Mouse (Mus musculus): Measurements from ENCODE around the gene Capn8.
A peak's percentile ranks its signal among the peaks of the same experiment; 100 is the strongest.

The Capn8 gene

GRCm38 (mm10) chr1:182664841-182665240 is 100.0 kb downstream of the Capn8 start:
- Histone ChIP-seq H3K4me1 (replicated peaks; ENCODE audit: low read depth, low read length) (peaks cover 32% of the 10 kb centered on the region), H3K36me3 (ENCODE audit: insufficient read depth, low read length) (no peaks in the 10 kb centered on the region), H3K4me3 (replicated peaks; ENCODE audit: low read length) (no peak overlapping the region), H3K27me3 (ENCODE audit: insufficient read depth, low read length) (peaks cover 33% of the 10 kb centered on the region), H3K9me3 (ENCODE audit: low read length) (peaks cover 4% of the 10 kb centered on the region; the same call in 1 of the 2 replicates)
- no peak for TF ChIP-seq NANOG (IDR thresholded peaks at IDR 0.05; ENCODE audit: borderline replicate concordance, low read length)
- no peak for TF ChIP-seq POU5F1 (IDR thresholded peaks at IDR 0.05; ENCODE audit: borderline replicate concordance, low read length)
- no peak for TF ChIP-seq CTCF (conservative IDR thresholded peaks at IDR 0.05; ENCODE audit: low read length)

GRCm38 (mm10) chr1:182667281-182667680 is 102.5 kb downstream of the Capn8 start:
- no peak for TF ChIP-seq NANOG (IDR thresholded peaks at IDR 0.05; ENCODE audit: borderline replicate concordance, low read length)
- no peak for TF ChIP-seq CTCF (conservative IDR thresholded peaks at IDR 0.05; ENCODE audit: low read length)
- TF ChIP-seq POU5F1 (IDR thresholded peaks at IDR 0.05; ENCODE audit: borderline replicate concordance, low read length) = no peak
- no peak overlapping the region for H3K4me3 ChIP-seq (replicated peaks; ENCODE audit: low read length)
- H3K27me3 ChIP-seq (ENCODE audit: insufficient read depth, low read length) = peaks cover 22% of the 10 kb centered on the region
- no peaks in the 10 kb centered on the region for H3K36me3 ChIP-seq (ENCODE audit: insufficient read depth, low read length)
- no peaks in the 10 kb centered on the region; the same call in 1 of the 2 replicates for H3K9me3 ChIP-seq (ENCODE audit: low read length)
- peaks cover 49% of the 10 kb centered on the region for H3K4me1 ChIP-seq (replicated peaks; ENCODE audit: low read depth, low read length)

- Histone ChIP-seq H3K4me3 (replicated peaks; ENCODE audit: low read length) (no peak overlapping the region), H3K36me3 (ENCODE audit: insufficient read depth, low read length) (no peaks in the 10 kb centered on the region), H3K9me3 (ENCODE audit: low read length) (peaks cover 10% of the 10 kb centered on the region), H3K4me1 (replicated peaks; ENCODE audit: low read depth, low read length) (peaks cover 54% of the 10 kb centered on the region), H3K27me3 (ENCODE audit: insufficient read depth, low read length) (peaks cover 12% of the 10 kb centered on the region; the same call in 1 of the 2 replicates)
- TF ChIP-seq POU5F1 (IDR thresholded peaks at IDR 0.05; ENCODE audit: borderline replicate concordance, low read length) (no peak), CTCF (conservative IDR thresholded peaks at IDR 0.05; ENCODE audit: low read length) (no peak), NANOG (IDR thresholded peaks at IDR 0.05; ENCODE audit: borderline replicate concordance, low read length) (no peak)
These were observed 104.9 kb downstream of the Capn8 start for GRCm38 (mm10) chr1:182669741-182670140.

- H3K4me1 ChIP-seq (replicated peaks; ENCODE audit: low read depth, low read length) = peaks cover 45% of the 10 kb centered on the region
- TF ChIP-seq NANOG (IDR thresholded peaks at IDR 0.05; ENCODE audit: borderline replicate concordance, low read length) = no peak
- TF ChIP-seq CTCF (conservative IDR thresholded peaks at IDR 0.05; ENCODE audit: low read length) = no peak
- TF ChIP-seq POU5F1 (IDR thresholded peaks at IDR 0.05; ENCODE audit: borderline replicate concordance, low read length) = no peak
These were observed 105.9 kb downstream of the Capn8 start for GRCm38 (mm10) chr1:182670563-182671342.

GRCm38 (mm10) chr1:182671343-182671624 is 106.5 kb downstream of the Capn8 start:
- Histone ChIP-seq H3K27me3 (ENCODE audit: insufficient read depth, low read length) (peaks cover 10% of the 10 kb centered on the region; the same call in 1 of the 2 replicates), H3K9me3 (ENCODE audit: low read length) (peaks cover 13% of the 10 kb centered on the region), H3K4me3 (replicated peaks; ENCODE audit: low read length) (no peak overlapping the region), H3K36me3 (ENCODE audit: insufficient read depth, low read length) (no peaks in the 10 kb centered on the region), H3K4me1 (replicated peaks; ENCODE audit: low read depth, low read length) (peaks cover 40% of the 10 kb centered on the region)
- TF ChIP-seq CTCF (conservative IDR thresholded peaks at IDR 0.05; ENCODE audit: low read length) (no peak), POU5F1 (IDR thresholded peaks at IDR 0.05; ENCODE audit: borderline replicate concordance, low read length) (no peak), NANOG (IDR thresholded peaks at IDR 0.05; ENCODE audit: borderline replicate concordance, low read length) (no peak)

More at GRCm38 (mm10) chr1:182670563-182671342, 105.9 kb downstream of the Capn8 start:
- H3K36me3 ChIP-seq (ENCODE audit: insufficient read depth, low read length) = no peaks in the 10 kb centered on the region
- H3K4me3 ChIP-seq (replicated peaks; ENCODE audit: low read length) = 0 out of 2 replicates have a peak overlapping the region, but pooled peaks have one; percentile 4
- H3K9me3 ChIP-seq (ENCODE audit: low read length) = peaks cover 13% of the 10 kb centered on the region
- peaks cover 8% of the 10 kb centered on the region; the same call in 1 of the 2 replicates for H3K27me3 ChIP-seq (ENCODE audit: insufficient read depth, low read length)

- Histone ChIP-seq H3K36me3 (ENCODE audit: insufficient read depth, low read length) (no peaks in the 10 kb centered on the region), H3K9me3 (ENCODE audit: low read length) (peaks cover 13% of the 10 kb centered on the region), H3K27me3 (ENCODE audit: insufficient read depth, low read length) (peaks cover 9% of the 10 kb centered on the region), H3K4me1 (replicated peaks; ENCODE audit: low read depth, low read length) (peaks cover 20% of the 10 kb centered on the region), H3K4me3 (replicated peaks; ENCODE audit: low read length) (no peak overlapping the region)
- TF ChIP-seq CTCF (conservative IDR thresholded peaks at IDR 0.05; ENCODE audit: low read length) = no peak
- no peak for TF ChIP-seq NANOG (IDR thresholded peaks at IDR 0.05; ENCODE audit: borderline replicate concordance, low read length)
These were observed 110.5 kb downstream of the Capn8 start for GRCm38 (mm10) chr1:182675346-182675745.

- TF ChIP-seq POU5F1 (IDR thresholded peaks at IDR 0.05; ENCODE audit: borderline replicate concordance, low read length) (no peak), CTCF (conservative IDR thresholded peaks at IDR 0.05; ENCODE audit: low read length) (no peak), NANOG (IDR thresholded peaks at IDR 0.05; ENCODE audit: borderline replicate concordance, low read length) (no peak)
- Histone ChIP-seq H3K36me3 (ENCODE audit: insufficient read depth, low read length) (no peaks in the 10 kb centered on the region), H3K4me3 (replicated peaks; ENCODE audit: low read length) (no peak overlapping the region), H3K27me3 (ENCODE audit: insufficient read depth, low read length) (peaks cover 6% of the 10 kb centered on the region), H3K4me1 (replicated peaks; ENCODE audit: low read depth, low read length) (peaks cover 6% of the 10 kb centered on the region; the same call in 1 of the 2 replicates), H3K9me3 (ENCODE audit: low read length) (peaks cover 13% of the 10 kb centered on the region)
These were observed 113.3 kb downstream of the Capn8 start for GRCm38 (mm10) chr1:182678151-182678550.

GRCm38 (mm10) chr1:182679169-182679568 is 114.4 kb downstream of the Capn8 start:
- Histone ChIP-seq H3K36me3 (ENCODE audit: insufficient read depth, low read length) (no peaks in the 10 kb centered on the region), H3K4me1 (replicated peaks; ENCODE audit: low read depth, low read length) (0 out of 2 replicates have a peak, but pooled peaks cover 3% of the 10 kb centered on the region), H3K9me3 (ENCODE audit: low read length) (peaks cover 9% of the 10 kb centered on the region), H3K27me3 (ENCODE audit: insufficient read depth, low read length) (peaks cover 6% of the 10 kb centered on the region), H3K4me3 (replicated peaks; ENCODE audit: low read length) (no peak overlapping the region)
- TF ChIP-seq CTCF (conservative IDR thresholded peaks at IDR 0.05; ENCODE audit: low read length) (no peak), POU5F1 (IDR thresholded peaks at IDR 0.05; ENCODE audit: borderline replicate concordance, low read length) (no peak), NANOG (IDR thresholded peaks at IDR 0.05; ENCODE audit: borderline replicate concordance, low read length) (no peak)
